Mouse (Mus musculus): ENCODE results near the gene Gm11992. TPM values are rescaled to one million over a fixed set of nuclear protein-coding genes. Genes with fewer than 3 reads are reported as not detected.

Gene Gm11992
- 0.35 TPM in 2 replicates for polyA plus RNA-seq (2016; fragmentation: Nextera tagmentation; extraction: Ambion mirVana)

DNA sequence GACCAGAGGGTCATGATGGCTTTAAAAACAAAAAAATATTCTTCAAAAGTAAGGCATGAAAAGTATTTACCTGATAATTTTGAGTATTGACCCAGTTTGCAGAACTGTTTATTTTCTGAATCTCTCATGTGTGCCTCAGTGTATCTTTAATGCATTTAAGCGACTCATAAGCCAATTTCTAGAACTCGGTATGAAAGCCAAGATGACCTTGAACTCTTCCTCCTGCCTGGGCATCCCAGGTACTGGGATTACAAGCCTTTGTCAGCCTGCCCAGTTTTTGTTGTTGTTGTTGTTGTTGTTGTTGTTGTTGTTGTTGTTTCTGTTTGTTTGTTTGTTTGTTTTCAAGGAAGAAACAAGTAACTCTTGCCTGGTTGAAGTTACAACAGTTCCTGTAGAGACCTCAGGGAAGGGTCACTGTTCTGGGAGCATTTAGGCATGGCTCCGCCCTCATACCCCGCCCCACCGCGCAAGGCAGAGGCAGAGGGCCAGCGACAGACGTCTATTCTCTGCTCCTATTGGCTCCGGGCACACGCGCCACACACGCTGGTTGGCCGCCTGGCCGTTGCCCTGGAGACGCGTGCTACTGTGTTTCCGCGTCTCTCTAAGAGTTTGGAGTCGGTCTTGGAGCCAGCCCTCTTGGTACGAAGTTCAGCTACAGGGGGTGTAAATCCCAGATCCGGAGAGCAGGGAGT lies at the start of gene Gm11992:
Gene Gm11992, plus strand, starts transcription at position 584 of the 692 bp plus-strand sequence.
- no peaks in the 10 kb centered on the region for H3K9me3 ChIP-seq
- DNase-seq (ENCODE audit: low spot score): peak; percentile 93
- no peaks in the 10 kb centered on the region for H3K36me3 ChIP-seq (replicated peaks)
- H3K27me3 ChIP-seq (replicated peaks; ENCODE audit: low read depth, poor library complexity, severe bottlenecking): peaks cover 32% of the 10 kb centered on the region
- H3K27ac ChIP-seq (replicated peaks): no peak within 1 kb of the TSS; the same call in 1 of the 2 replicates
- peaks cover 6% of the 10 kb centered on the region for H3K4me1 ChIP-seq
- WGBS: 4% methylated on average over 21 of the region's 21 CpGs
- peak within 1 kb of the TSS; percentile 65 for H3K4me3 ChIP-seq

DNA sequence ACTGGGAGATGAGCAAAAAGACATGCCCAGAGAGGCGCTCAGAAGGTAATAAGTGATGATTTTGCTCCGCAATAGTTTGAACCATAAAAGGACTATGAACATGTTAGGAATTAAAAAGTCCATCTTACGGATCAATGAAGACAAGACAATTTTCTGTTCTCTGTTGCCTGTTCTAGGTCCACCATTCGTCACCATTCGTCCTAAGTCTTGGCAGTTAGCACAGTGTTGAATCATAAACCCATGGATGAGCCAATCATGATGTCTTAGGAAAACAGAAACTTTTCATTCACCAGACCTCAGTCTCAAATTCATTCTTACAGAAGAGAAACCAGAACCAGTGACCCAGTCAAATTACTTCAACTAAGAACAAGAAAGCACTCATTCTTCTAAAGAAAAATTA lies 39.6 kb upstream of the Gm11992 start:
- Histone ChIP-seq H3K27ac (replicated peaks) (no peak overlapping the region), H3K4me1 (peaks cover 15% of the 10 kb centered on the region), H3K27me3 (replicated peaks; ENCODE audit: low read depth, poor library complexity, severe bottlenecking) (no peaks in the 10 kb centered on the region), H3K36me3 (replicated peaks) (peaks cover 51% of the 10 kb centered on the region), H3K9me3 (no peaks in the 10 kb centered on the region), H3K4me3 (no peak overlapping the region)
- DNase-seq (ENCODE audit: low spot score): no peak
- WGBS: 93% methylated on average over 5 of the region's 5 CpGs

DNA sequence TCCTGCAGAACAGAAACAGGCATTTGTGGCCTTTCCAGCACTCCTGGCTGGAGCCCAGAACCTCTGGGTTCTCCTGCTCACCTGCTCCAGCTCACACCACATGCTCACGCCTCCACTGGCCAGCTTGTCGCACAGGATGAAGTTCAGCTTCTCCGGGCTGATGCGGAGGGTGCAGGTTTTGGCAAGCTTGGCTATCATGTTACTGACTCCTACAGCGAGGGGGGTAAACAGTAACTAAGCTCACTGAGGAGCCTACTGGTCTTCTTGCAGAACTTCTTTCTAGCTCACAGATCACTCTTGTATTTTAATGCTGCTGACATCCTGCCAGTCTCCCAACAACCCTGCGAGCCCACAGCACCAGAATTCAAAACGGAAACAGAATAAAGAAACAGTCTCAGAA lies 38.0 kb upstream of the Gm11992 start:
- no peaks in the 10 kb centered on the region for H3K9me3 ChIP-seq
- peaks cover 34% of the 10 kb centered on the region for H3K36me3 ChIP-seq (replicated peaks)
- peak overlapping the region; percentile 80 for H3K4me3 ChIP-seq
- no peaks in the 10 kb centered on the region for H3K27me3 ChIP-seq (replicated peaks; ENCODE audit: low read depth, poor library complexity, severe bottlenecking)
- H3K27ac ChIP-seq (replicated peaks): peak overlapping the region; percentile 98
- peak; percentile 64 for DNase-seq (ENCODE audit: low spot score)
- peaks cover 15% of the 10 kb centered on the region for H3K4me1 ChIP-seq
- WGBS: under 1% methylated on average over 7 of the region's 7 CpGs

DNA sequence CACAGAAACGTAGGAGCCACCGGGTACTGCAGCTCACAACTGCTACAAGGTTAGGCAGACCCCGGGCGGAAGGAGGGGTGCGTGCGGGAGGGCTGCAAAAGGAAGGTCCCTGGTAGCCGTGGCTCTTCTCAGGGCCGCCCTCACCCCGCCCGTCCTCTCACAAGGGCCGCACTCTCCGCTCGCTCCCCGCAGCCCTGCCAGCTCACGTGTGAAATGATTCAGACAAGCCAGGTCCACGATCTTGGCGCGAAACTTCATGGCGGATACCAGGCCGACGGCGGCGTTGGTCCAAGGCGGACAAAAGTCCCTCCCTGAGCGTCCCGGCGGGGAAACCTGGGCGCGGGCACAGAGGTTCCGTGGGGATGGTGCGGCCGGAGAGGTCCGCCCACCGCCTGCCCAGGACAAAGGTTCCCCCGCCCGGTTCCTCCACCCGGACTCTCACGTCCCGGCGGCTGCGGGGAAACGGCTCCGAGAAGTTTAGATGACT lies 37.5 kb upstream of the Gm11992 start, which contains the start of gene Hus1:
Gene Hus1, minus strand, starts transcription at position 339 of the 487 bp plus-strand sequence.
- under 1% methylated on average over 43 of the region's 43 CpGs for WGBS
- peak within 1 kb of the TSS; percentile 80 for H3K4me3 ChIP-seq
- peak within 1 kb of the TSS; percentile 98 for H3K27ac ChIP-seq (replicated peaks)
- H3K36me3 ChIP-seq (replicated peaks): peaks cover 29% of the 10 kb centered on the region
- no peaks in the 10 kb centered on the region for H3K9me3 ChIP-seq
- H3K4me1 ChIP-seq: peaks cover 15% of the 10 kb centered on the region
- H3K27me3 ChIP-seq (replicated peaks; ENCODE audit: low read depth, poor library complexity, severe bottlenecking): no peaks in the 10 kb centered on the region
- peak; percentile 92 for DNase-seq (ENCODE audit: low spot score)

DNA sequence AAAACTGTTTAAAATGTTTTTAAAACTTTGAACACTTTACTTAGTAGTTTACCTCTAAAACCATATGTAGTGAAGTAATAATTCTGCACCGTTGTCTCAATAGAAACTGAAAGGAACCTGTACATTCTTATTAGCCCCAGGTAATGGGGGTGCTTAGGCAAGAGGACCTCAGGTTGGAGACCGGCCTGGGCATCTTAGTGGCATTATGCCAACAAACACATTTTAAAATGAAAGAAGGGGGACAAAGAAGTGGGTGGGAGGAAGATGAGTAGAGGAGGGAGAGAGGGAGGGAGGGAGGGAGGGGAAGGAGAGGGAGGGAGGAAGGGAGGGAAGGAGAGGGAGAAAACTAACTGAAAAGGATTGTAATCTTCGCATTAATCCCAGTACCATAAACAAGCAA lies 37.0 kb upstream of the Gm11992 start:
- Histone ChIP-seq H3K36me3 (replicated peaks) (peaks cover 25% of the 10 kb centered on the region), H3K4me1 (peaks cover 15% of the 10 kb centered on the region), H3K9me3 (no peaks in the 10 kb centered on the region), H3K4me3 (peak overlapping the region; percentile 80), H3K27me3 (replicated peaks; ENCODE audit: low read depth, poor library complexity, severe bottlenecking) (no peaks in the 10 kb centered on the region), H3K27ac (replicated peaks) (peak overlapping the region; percentile 98)
- WGBS: 0% methylated on average over 3 of the region's 3 CpGs
- DNase-seq (ENCODE audit: low spot score): no peak

DNA sequence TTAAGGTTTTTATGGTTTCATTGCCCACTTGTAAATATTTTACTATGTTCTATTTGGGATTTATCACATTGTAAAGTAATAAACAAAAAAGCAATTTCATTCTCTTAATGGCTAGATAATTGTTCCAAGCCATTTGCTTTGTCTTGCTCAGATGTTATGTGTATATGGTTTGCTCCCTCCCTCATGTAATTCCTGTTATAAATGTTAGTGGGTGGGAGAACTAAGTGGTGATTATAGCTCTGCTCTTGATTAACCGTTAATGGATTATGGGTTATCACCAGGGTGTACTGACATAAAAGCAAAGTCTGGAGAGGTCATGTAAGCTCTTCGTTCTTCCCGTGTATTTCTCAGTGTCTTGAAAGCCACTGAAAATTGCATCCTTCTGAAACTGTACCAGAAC lies 33.7 kb upstream of the Gm11992 start:
- Histone ChIP-seq H3K27me3 (replicated peaks; ENCODE audit: low read depth, poor library complexity, severe bottlenecking) (no peaks in the 10 kb centered on the region), H3K9me3 (no peaks in the 10 kb centered on the region), H3K4me1 (peaks cover 7% of the 10 kb centered on the region), H3K36me3 (replicated peaks) (no peaks in the 10 kb centered on the region), H3K4me3 (no peak overlapping the region), H3K27ac (replicated peaks) (no peak overlapping the region)
- WGBS: 92% methylated on average over 3 of the region's 3 CpGs
- DNase-seq (ENCODE audit: low spot score): no peak

DNA sequence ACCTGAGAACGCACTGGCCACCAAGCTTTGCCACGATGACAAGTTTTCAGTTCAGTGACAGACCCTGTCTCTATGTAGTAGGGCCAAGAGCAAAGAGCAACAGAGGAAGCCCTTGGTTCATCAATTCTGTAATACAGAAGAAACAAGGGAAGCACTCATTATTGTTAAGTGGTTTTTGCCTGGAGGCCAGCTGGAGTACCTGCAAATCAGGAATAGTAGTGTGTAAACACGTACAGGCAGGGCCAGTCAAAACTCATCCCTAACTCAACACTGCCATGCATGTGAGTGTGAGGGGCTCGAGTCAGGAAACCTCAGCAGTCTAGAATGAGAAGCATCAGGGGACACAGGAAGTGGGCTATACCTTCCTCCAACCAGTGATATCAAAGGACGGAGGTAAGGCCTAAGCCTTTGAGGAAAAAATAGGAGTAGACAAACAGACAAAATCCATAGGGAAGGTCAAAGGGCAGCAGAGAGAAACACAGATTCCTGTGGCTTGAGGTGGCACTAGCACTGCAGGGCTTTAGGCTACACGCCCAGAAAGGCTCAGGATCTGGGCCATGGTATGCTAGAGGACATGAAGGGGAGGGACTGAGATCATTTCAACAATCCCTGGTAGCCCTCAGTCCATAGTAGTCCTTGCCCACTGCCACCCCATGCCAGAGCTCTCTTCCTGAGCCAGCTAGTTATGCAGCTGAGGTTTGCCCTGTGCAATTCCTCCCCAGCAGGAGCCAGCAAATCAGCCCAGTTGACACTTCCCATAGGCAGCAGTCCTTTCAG lies 29.7 kb upstream of the Gm11992 start:
- WGBS: 76% methylated on average over 6 of the region's 6 CpGs
- H3K4me1 ChIP-seq: no peaks in the 10 kb centered on the region
- no peaks in the 10 kb centered on the region for H3K9me3 ChIP-seq
- no peak overlapping the region for H3K4me3 ChIP-seq
- DNase-seq (ENCODE audit: low spot score): no peak
- H3K27me3 ChIP-seq (replicated peaks; ENCODE audit: low read depth, poor library complexity, severe bottlenecking): no peaks in the 10 kb centered on the region
- no peak overlapping the region for H3K27ac ChIP-seq (replicated peaks)
- no peaks in the 10 kb centered on the region for H3K36me3 ChIP-seq (replicated peaks)

DNA sequence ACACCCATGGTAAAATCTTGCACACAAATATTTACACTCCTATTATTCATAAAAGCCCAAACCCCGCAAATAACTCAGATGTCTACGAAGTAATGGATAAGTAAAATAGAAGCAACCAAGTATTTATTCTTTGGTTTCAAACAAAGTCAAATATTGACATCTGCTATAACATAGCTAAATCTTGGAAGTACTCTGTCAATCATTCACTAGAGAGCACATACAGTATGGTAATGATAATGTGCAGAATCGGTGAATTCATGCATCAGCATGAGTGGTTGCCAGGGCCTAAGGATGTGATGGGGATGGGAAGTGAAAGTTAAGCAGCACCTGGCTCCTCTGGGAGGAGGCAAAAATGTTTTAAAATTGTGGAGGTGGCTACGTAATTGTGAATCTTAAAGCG lies 28.2 kb upstream of the Gm11992 start:
- no peaks in the 10 kb centered on the region for H3K9me3 ChIP-seq
- no peak overlapping the region for H3K27ac ChIP-seq (replicated peaks)
- no peaks in the 10 kb centered on the region for H3K4me1 ChIP-seq
- 93% methylated on average over 5 of the region's 5 CpGs for WGBS
- no peak overlapping the region for H3K4me3 ChIP-seq
- DNase-seq (ENCODE audit: low spot score): no peak
- H3K27me3 ChIP-seq (replicated peaks; ENCODE audit: low read depth, poor library complexity, severe bottlenecking): no peaks in the 10 kb centered on the region
- H3K36me3 ChIP-seq (replicated peaks): no peaks in the 10 kb centered on the region

DNA sequence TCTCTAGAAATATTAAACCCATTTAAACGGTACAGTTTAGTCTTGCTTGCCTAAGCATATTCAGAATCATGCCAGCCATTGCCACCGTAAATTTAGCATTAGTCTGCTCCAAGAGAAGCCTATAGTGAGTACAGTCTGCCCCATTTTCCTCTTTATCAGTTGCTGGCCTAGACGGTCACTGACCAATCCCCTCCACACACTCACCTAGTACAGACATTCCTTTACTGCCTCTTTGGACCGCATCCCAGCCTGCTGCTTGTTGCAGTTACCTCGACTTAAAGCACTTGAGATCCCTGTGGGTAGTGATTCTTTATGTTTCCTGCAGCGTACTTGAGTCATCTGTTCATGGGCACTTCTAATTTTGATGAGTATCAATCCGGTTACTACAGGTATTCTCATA lies 23.6 kb upstream of the Gm11992 start:
- H3K27ac ChIP-seq (replicated peaks): no peak overlapping the region
- no peaks in the 10 kb centered on the region for H3K27me3 ChIP-seq (replicated peaks; ENCODE audit: low read depth, poor library complexity, severe bottlenecking)
- no peaks in the 10 kb centered on the region for H3K9me3 ChIP-seq
- no peak overlapping the region for H3K4me3 ChIP-seq
- H3K36me3 ChIP-seq (replicated peaks): no peaks in the 10 kb centered on the region
- no peaks in the 10 kb centered on the region for H3K4me1 ChIP-seq
- no peak for DNase-seq (ENCODE audit: low spot score)
- WGBS: 81% methylated on average over 7 of the region's 7 CpGs

DNA sequence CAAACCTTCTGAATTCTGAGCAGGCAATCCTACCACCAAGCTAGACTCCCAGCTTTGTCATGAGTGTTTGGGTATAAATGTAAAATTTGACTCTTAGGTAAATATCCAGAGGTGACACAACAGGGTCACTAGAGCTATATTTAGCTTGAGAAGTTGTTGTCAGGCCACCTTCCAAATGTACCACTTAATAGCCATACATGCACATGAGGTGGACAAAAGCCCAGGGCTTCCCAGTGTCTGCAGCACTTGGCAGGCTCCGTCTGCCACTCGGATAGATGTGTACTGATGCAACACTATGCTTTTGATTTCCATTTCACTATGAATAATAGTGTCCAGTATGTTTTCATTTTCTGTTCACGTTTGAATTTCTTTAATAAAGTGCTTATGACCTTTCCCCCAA lies 23.2 kb upstream of the Gm11992 start:
- WGBS: 82% methylated on average over 3 of the region's 3 CpGs
- Histone ChIP-seq H3K36me3 (replicated peaks) (no peaks in the 10 kb centered on the region), H3K27ac (replicated peaks) (no peak overlapping the region), H3K4me3 (no peak overlapping the region), H3K4me1 (no peaks in the 10 kb centered on the region), H3K9me3 (no peaks in the 10 kb centered on the region), H3K27me3 (replicated peaks; ENCODE audit: low read depth, poor library complexity, severe bottlenecking) (no peaks in the 10 kb centered on the region)
- DNase-seq (ENCODE audit: low spot score): no peak

DNA sequence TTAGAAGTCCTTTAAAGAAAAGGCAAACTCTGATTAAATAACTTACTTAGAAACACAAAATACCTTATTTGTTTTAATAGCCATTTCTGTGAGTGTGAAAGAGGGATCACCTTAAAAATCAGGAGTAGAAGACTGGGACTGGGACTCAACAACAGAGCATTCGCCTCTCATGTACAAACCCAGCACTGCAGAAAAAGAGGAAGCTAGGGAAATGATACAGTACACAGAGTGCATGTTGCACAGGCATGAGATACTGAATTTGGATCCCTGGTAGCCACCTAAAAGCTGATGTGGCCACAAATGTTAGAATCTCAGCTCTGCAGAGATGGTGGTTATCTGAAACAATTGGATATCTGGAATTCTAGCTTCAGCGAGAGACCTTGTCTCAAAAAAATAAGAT lies 16.9 kb upstream of the Gm11992 start:
- no peak overlapping the region for H3K4me3 ChIP-seq
- no peak overlapping the region for H3K27ac ChIP-seq (replicated peaks)
- no peaks in the 10 kb centered on the region for H3K36me3 ChIP-seq (replicated peaks)
- H3K4me1 ChIP-seq: no peaks in the 10 kb centered on the region
- H3K27me3 ChIP-seq (replicated peaks; ENCODE audit: low read depth, poor library complexity, severe bottlenecking): no peaks in the 10 kb centered on the region
- 86% methylated on average over 2 of the region's 2 CpGs for WGBS
- H3K9me3 ChIP-seq: no peaks in the 10 kb centered on the region
- DNase-seq (ENCODE audit: low spot score): no peak

DNA sequence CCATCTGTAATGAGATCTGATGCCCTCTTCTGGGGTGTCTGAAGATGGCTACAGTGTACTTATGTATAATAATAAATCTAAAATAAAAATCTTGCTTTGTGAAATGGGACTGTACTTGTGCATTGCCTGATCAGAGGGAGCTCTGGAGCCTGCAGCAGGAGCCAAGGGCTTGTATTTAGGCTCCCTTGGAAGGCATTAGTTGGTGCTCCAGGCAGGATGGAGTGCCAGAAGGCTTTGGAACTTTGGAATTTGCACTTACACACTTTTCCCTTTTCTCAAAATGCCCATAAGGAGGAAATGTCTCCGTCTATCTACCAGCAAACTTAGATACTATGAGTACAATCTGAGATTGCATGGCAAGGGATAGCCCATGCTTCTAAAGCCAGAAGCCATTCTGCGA lies 1.8 kb upstream of the Gm11992 start:
- no peak overlapping the region for H3K27ac ChIP-seq (replicated peaks)
- peaks cover 6% of the 10 kb centered on the region for H3K4me1 ChIP-seq
- no peaks in the 10 kb centered on the region for H3K36me3 ChIP-seq (replicated peaks)
- WGBS: 87% methylated on average over 2 of the region's 2 CpGs
- no peaks in the 10 kb centered on the region for H3K9me3 ChIP-seq
- H3K27me3 ChIP-seq (replicated peaks; ENCODE audit: low read depth, poor library complexity, severe bottlenecking): peaks cover 27% of the 10 kb centered on the region
- DNase-seq (ENCODE audit: low spot score): no peak
- no peak overlapping the region for H3K4me3 ChIP-seq

DNA sequence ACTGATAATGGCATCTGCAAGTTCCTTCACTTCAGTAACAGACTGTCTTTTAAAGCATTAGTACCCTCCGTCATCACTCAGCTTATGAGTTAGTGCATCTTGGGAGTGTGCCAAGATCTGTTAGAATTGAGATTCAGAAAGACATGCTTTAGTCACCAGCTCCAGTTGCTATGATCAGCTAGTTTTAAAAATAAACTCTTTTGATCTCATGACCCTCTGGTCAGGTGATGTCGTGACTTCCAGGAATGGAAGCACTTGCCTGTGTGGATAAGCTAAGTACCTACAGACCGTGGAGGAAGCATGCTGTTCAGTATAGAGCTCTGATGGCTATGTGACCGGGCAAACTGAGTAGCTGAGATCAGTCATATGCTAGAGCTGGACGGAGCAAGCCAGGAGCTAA lies 1.4 kb upstream of the Gm11992 start:
- H3K9me3 ChIP-seq: no peaks in the 10 kb centered on the region
- no peak for DNase-seq (ENCODE audit: low spot score)
- H3K36me3 ChIP-seq (replicated peaks): no peaks in the 10 kb centered on the region
- WGBS: 87% methylated on average over 5 of the region's 5 CpGs
- no peak overlapping the region for H3K4me3 ChIP-seq
- peaks cover 6% of the 10 kb centered on the region for H3K4me1 ChIP-seq
- H3K27ac ChIP-seq (replicated peaks): no peak overlapping the region
- H3K27me3 ChIP-seq (replicated peaks; ENCODE audit: low read depth, poor library complexity, severe bottlenecking): peaks cover 32% of the 10 kb centered on the region
